Mouse (Mus musculus) intestine, embryonic 14.5 days (tissue): ENCODE results near the gene Rassf7. TPM values are rescaled to one million over a fixed set of nuclear protein-coding genes. Genes with fewer than 3 reads are reported as not detected.

ENCODE experiments used
- microRNA counts: library from miRNA; unstranded; fragments of <30 nt; microRNA quantifications from one replicate; lab custom pipeline; 2016
- microRNA-seq: library from miRNA; unstranded; fragments of <30 nt; microRNA quantifications from one replicate; pipeline ENCODE4, GENCODE M21; 2016
- polyA plus RNA-seq: library from polyadenylated mRNA; unstranded; fragments of >200 nt; fragmentation: Nextera tagmentation; extraction: Ambion mirVana; gene quantifications from 2 replicates; pipeline ENCODE4 v1.2.1, GENCODE M21; 2014

Rassf7 gene
- polyA plus RNA-seq, 1 experiment from 2014 or later, result 60.3 TPM

MicroRNAs within 50 kb of the gene (microRNA counts, 519-probe panel; counts per million panel counts)
- microRNA mmu-miR-210 (lab: Ali Mortazavi, UCI), result 4,367 counts per million, percentile 70 among the panel's probes with 10 or more counts

Small RNAs within 50 kb of the gene (microRNA-seq; reads per million reads assigned to microRNA genes)
- gene Mir210, result 846 reads per million, percentile 77 among the genes with 10 or more reads in this experiment

Other genes starting within 250 kb of the Rassf7 start
- gene Ifitm1, start 248.6 kb upstream of the Rassf7 start, polyA plus RNA-seq, result 198 and 221 TPM in 2 replicates
- 295 and 303 TPM in 2 replicates for gene Ifitm3, start 205.1 kb upstream of the Rassf7 start, polyA plus RNA-seq
- gene Ifitm6, start 197.9 kb upstream of the Rassf7 start, polyA plus RNA-seq, result 0.78 and 1.2 TPM in 2 replicates
- not detected in 2 replicates for gene Gm17387, start 186.7 kb upstream of the Rassf7 start, polyA plus RNA-seq
- 9.2 and 13.6 TPM in 2 replicates for gene B4galnt4, start 154.8 kb upstream of the Rassf7 start, polyA plus RNA-seq
- gene Pkp3, start 137.6 kb upstream of the Rassf7 start, polyA plus RNA-seq, result 11.6 and 14.7 TPM in 2 replicates
- gene Sigirr, start 115.3 kb upstream of the Rassf7 start, polyA plus RNA-seq, result 10.6 and 11.2 TPM in 2 replicates
- 18.5 and 20.3 TPM in 2 replicates for gene Ano9, start 98.1 kb upstream of the Rassf7 start, polyA plus RNA-seq
- 62.6 and 63.9 TPM in 2 replicates for gene Ptdss2, start 93.5 kb upstream of the Rassf7 start, polyA plus RNA-seq
- 121 and 123 TPM in 2 replicates for gene Rnh1, start 43.0 kb upstream of the Rassf7 start, polyA plus RNA-seq
- 72.6 and 96.6 TPM in 2 replicates for gene Hras, start 21.9 kb upstream of the Rassf7 start, polyA plus RNA-seq
- gene Lrrc56, start 21.7 kb upstream of the Rassf7 start, polyA plus RNA-seq, result 3.9 and 4.9 TPM in 2 replicates
- gene Lmntd2, start 1.8 kb upstream of the Rassf7 start, polyA plus RNA-seq, result 2.7 and 2.8 TPM in 2 replicates
- 73.3 and 80.7 TPM in 2 replicates for gene Phrf1, start 12.9 kb downstream of the Rassf7 start, polyA plus RNA-seq
- gene Irf7, start 50.6 kb downstream of the Rassf7 start, polyA plus RNA-seq, result 2.7 and 3.1 TPM in 2 replicates
- 31.9 and 36.8 TPM in 2 replicates for gene Cdhr5, start 60.9 kb downstream of the Rassf7 start, polyA plus RNA-seq
- gene Sct, start 63.3 kb downstream of the Rassf7 start, polyA plus RNA-seq, result 136 and 201 TPM in 2 replicates
- gene Drd4, start 76.1 kb downstream of the Rassf7 start, polyA plus RNA-seq, result 0.39 and 0.93 TPM in 2 replicates
- 86.2 and 90.9 TPM in 2 replicates for gene Deaf1, start 111.8 kb downstream of the Rassf7 start, polyA plus RNA-seq
- 23.1 and 27.0 TPM in 2 replicates for gene Tmem80, start 111.9 kb downstream of the Rassf7 start, polyA plus RNA-seq
- gene Eps8l2, start 123.0 kb downstream of the Rassf7 start, polyA plus RNA-seq, result 49.4 and 61.2 TPM in 2 replicates
- 339 and 344 TPM in 2 replicates for gene Taldo1, start 176.3 kb downstream of the Rassf7 start, polyA plus RNA-seq
- 49.2 and 56.2 TPM in 2 replicates for gene Gatd1, start 198.3 kb downstream of the Rassf7 start, polyA plus RNA-seq
- 1.5 and 1.8 TPM in 2 replicates for gene Cend1, start 213.6 kb downstream of the Rassf7 start, polyA plus RNA-seq
- gene Slc25a22, start 222.0 kb downstream of the Rassf7 start, polyA plus RNA-seq, result 34.7 and 35.3 TPM in 2 replicates
- 10.6 and 11.5 TPM in 2 replicates for gene Pidd1, start 228.2 kb downstream of the Rassf7 start, polyA plus RNA-seq
- 1,554 and 1,709 TPM in 2 replicates for gene Rplp2, start 231.5 kb downstream of the Rassf7 start, polyA plus RNA-seq
- 24.6 and 30.2 TPM in 2 replicates for gene Pnpla2, start 239.3 kb downstream of the Rassf7 start, polyA plus RNA-seq
- 13.8 and 14.0 TPM in 2 replicates for gene Cracr2b, start 245.2 kb downstream of the Rassf7 start, polyA plus RNA-seq